Mouse (Mus musculus): ENCODE data around the gene Psmb2.

DNA sequence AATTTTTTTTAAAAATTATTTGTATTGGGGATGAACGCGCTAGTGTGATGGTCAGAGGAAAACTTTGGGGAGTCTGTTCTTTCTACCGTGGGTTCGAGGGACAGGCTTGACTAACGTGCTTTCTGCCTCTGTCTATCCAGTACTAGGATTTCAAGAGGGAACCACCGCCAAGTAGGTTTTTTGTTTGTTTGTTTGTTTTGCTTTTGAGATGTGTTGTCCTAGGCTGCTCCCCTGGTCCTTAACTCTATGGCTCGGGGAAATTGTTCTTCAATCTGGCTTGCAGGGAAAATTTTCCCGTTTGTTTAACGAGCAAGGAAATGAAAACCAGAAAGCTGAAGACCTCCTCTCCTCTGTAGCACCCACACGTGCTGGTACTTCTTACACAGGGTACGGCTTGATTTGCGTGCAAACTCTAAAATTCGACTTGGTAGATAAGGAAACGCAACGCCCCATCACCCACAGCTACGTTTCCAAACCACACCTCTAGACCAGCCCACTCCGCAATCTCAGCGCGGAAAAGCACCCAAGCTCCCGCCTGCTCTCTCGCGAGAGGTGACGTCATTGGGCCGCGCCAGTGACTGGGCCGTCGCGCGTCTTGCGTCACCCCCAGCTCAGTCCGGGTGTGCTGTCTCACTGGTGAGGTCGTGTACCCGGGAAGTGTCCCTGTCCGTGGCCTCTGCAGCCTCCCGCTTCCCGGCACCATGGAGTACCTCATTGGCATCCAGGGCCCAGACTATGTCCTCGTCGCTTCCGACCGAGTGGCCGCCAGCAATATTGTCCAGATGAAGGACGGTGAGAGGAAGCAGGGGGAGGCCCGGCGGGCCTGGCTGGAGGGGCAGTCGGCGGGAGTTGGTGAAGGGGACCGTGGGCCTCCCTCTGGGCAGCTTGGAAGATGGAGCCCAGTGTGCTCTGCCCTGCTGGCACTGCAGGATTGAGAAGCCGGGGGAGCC lies at the start of gene Psmb2:
- TF ChIP-seq CTCF (IDR thresholded peaks at IDR 0.05; ENCODE audit: low read depth, low read length) (no peak), POLR2A (IDR thresholded peaks at IDR 0.05; ENCODE audit: extremely low read depth, insufficient read depth, low read length) (peak; percentile 81)
